Mouse (Mus musculus) heart, postnatal 0 days (tissue): Measurements from ENCODE around the gene Olfr1441. TPM values are rescaled to one million over a fixed set of nuclear protein-coding genes. Genes with fewer than 3 reads are reported as not detected.

Experiments used
- ATAC-seq: fragments of 200-750 bp; cut with Nextera tagmentation; 2 replicates; pipeline ENCODE4 v1.8.0; 2017; ENCODE audit warnings: low read depth, moderate number of reproducible peaks, moderate library complexity; ENCODE audit not compliant: insufficient read depth
- DNase-seq: peaks from one replicate; pipeline ENCODE4 v3.0.0-alpha.2; 2016; ENCODE audit warnings: low spot score
- H3K27ac ChIP-seq: fragments of 300-500 bp; sonication (generic); 2 replicates; pipeline ENCODE4 v1.5.1; 2014; ENCODE audit warnings: low read depth, mild to moderate bottlenecking
- H3K27me3 ChIP-seq: fragments of 300-500 bp; sonication (generic); 2 replicates; pipeline ENCODE4 v1.6.1; 2014; ENCODE audit warnings: low read length, mixed read lengths; ENCODE audit not compliant: control insufficient read depth, insufficient read depth
- H3K36me3 ChIP-seq: fragments of 300-500 bp; sonication (generic); replicated peaks from 2 replicates; pipeline ENCODE4 v1.6.1; 2014; ENCODE audit warnings: low read length, mixed read lengths; ENCODE audit not compliant: control insufficient read depth, insufficient read depth
- H3K4me1 ChIP-seq: fragments of 300-500 bp; sonication (generic); 2 replicates; pipeline ENCODE4 v1.6.1; 2014; ENCODE audit warnings: antibody characterized with exemption; ENCODE audit not compliant: control insufficient read depth, insufficient read depth
- H3K4me2 ChIP-seq: fragments of 300-500 bp; sonication (generic); 2 replicates; pipeline ENCODE4 v1.6.1; 2014; ENCODE audit warnings: low read depth, mild to moderate bottlenecking, low read length, moderate library complexity
- H3K4me3 ChIP-seq: fragments of 300-500 bp; sonication (generic); 2 replicates; pipeline ENCODE4 v1.5.1; 2014; ENCODE audit warnings: low read depth, low read length
- H3K9ac ChIP-seq: fragments of 300-500 bp; sonication (generic); replicated peaks from 2 replicates; pipeline ENCODE4 v1.6.1; 2014; ENCODE audit warnings: low read depth, low read length, mixed read lengths
- H3K9me3 ChIP-seq: fragments of 300-500 bp; sonication (generic); replicated peaks from 2 replicates; pipeline ENCODE4 v1.6.1; 2016; ENCODE audit warnings: low read length; ENCODE audit not compliant: control insufficient read depth
- CTCF ChIP-seq: IDR thresholded peaks from 2 replicates; pipeline ENCODE4 v1.5.1; 2016; ENCODE audit warnings: antibody characterized with exemption, control low read depth, low read depth
- EP300 ChIP-seq: IDR thresholded peaks from 2 replicates; pipeline ENCODE4 v1.6.1; 2016; ENCODE audit warnings: antibody characterized with exemption, low read depth
- WGBS: fragments of 180-500 bp; shearing (Covaris S2); extraction: QIAGEN DNeasy Blood & Tissue Kit; methylation state at CpG from one replicate; pipeline ENCODE4 v1.1.7; 2014; 5-methylcytosine and 5-hydroxymethylcytosine counted together
- polyA plus RNA-seq: library from polyadenylated mRNA; unstranded; fragments of >200 nt; fragmentation: Nextera tagmentation; extraction: Ambion mirVana; gene quantifications from 2 replicates; pipeline ENCODE4 v1.2.1, GENCODE M21; 2015
- total RNA-seq: library from RNA; depleted of rRNA; stranded (reverse); fragments of >200 nt; gene quantifications from 2 replicates; pipeline ENCODE4 v1.2.3, GENCODE M21; 2014; ENCODE audit warnings: low replicate concordance; rRNA removed

Olfr1441 gene
- total RNA-seq (not detected in 2 replicates), polyA plus RNA-seq (not detected in 2 replicates)

GRCm38 (mm10) chr19:12417361-12417760 lies at the start of gene Olfr1441:
TSS of gene Olfr1441 (plus strand) at chr19:12417433.
- H3K4me3 ChIP-seq = no peak within 1 kb of the TSS
- no peaks in the 10 kb centered on the region for H3K36me3 ChIP-seq
- no peaks in the 10 kb centered on the region for H3K4me1 ChIP-seq
- H3K27ac ChIP-seq = no peak within 1 kb of the TSS
- no peaks in the 10 kb centered on the region for H3K27me3 ChIP-seq
- TF ChIP-seq CTCF (no peak), EP300 (no peak)
- H3K9ac ChIP-seq = no peak within 1 kb of the TSS
- DNase-seq = no peak
- H3K4me2 ChIP-seq = no peak within 1 kb of the TSS
- no peak for ATAC-seq
- H3K9me3 ChIP-seq = no peaks in the 10 kb centered on the region

GRCm38 (mm10) chr19:12373004-12373403 lies 44.2 kb upstream of the Olfr1441 start:
- Histone ChIP-seq H3K27me3 (no peaks in the 10 kb centered on the region), H3K36me3 (no peaks in the 10 kb centered on the region), H3K4me3 (no peak overlapping the region), H3K4me1 (no peaks in the 10 kb centered on the region), H3K4me2 (no peak overlapping the region), H3K9ac (no peak overlapping the region), H3K27ac (no peak overlapping the region), H3K9me3 (no peaks in the 10 kb centered on the region)
- no peak for TF ChIP-seq CTCF
- TF ChIP-seq EP300 = no peak
- DNase-seq = no peak
- ATAC-seq = no peak
- WGBS = 59% methylated on average over 3 of the region's 3 CpGs

DNA sequence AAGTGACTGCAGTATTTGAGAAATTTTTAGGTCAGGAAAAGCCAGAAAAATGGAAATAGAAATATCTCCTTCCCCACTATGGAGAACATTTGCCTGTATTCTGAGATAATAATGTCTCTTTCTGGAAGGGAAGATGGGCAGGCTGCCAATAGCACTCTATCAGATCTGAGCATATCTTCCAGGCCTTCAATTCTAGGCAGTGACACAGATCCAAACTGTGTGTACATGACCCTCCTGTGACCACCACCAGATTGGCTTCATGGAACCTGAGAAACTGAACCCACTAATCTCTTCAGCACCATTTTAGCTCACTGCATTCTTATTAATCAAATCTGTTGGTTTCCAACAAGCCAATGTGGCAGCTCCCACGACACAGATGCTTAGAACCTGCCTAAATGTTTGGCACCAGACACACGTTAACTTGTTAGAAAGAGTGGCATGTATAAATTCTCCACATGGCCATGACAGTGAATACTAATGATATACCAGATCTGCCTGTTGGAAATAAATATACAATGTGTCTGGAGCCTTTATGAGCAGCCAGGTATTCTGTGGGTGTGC lies 42.7 kb upstream of the Olfr1441 start:
- no peak overlapping the region for H3K4me3 ChIP-seq
- 56% methylated on average over 2 of the region's 2 CpGs for WGBS
- H3K4me2 ChIP-seq = no peak overlapping the region
- no peak overlapping the region for H3K9ac ChIP-seq
- no peaks in the 10 kb centered on the region for H3K4me1 ChIP-seq
- H3K27me3 ChIP-seq = no peaks in the 10 kb centered on the region
- no peak for ATAC-seq
- no peaks in the 10 kb centered on the region for H3K36me3 ChIP-seq
- TF ChIP-seq EP300 (no peak), CTCF (no peak)
- DNase-seq = no peak
- no peaks in the 10 kb centered on the region for H3K9me3 ChIP-seq
- no peak overlapping the region for H3K27ac ChIP-seq

- H3K4me2 ChIP-seq = no peak within 1 kb of the TSS
- ATAC-seq (no peak), DNase-seq (no peak)
- H3K36me3 ChIP-seq = no peaks in the 10 kb centered on the region
- H3K27me3 ChIP-seq = no peaks in the 10 kb centered on the region
- H3K9me3 ChIP-seq = no peaks in the 10 kb centered on the region
- H3K27ac ChIP-seq = no peak within 1 kb of the TSS
- no peak within 1 kb of the TSS for H3K9ac ChIP-seq
- 60% methylated on average over 2 of the region's 2 CpGs for WGBS
- no peak within 1 kb of the TSS for H3K4me3 ChIP-seq
- no peak for TF ChIP-seq CTCF
- TF ChIP-seq EP300 = no peak
- no peaks in the 10 kb centered on the region for H3K4me1 ChIP-seq
Observed at GRCm38 (mm10) chr19:12386979-12387378, 30.3 kb upstream of the Olfr1441 start, which contains the start of gene Olfr1440. TSS of gene Olfr1440 (plus strand) at chr19:12387279.

- Histone ChIP-seq H3K27ac (no peak overlapping the region), H3K4me3 (no peak overlapping the region), H3K4me1 (no peaks in the 10 kb centered on the region), H3K4me2 (no peak overlapping the region), H3K9me3 (no peaks in the 10 kb centered on the region), H3K36me3 (no peaks in the 10 kb centered on the region), H3K27me3 (no peaks in the 10 kb centered on the region), H3K9ac (no peak overlapping the region)
- no peak for DNase-seq
- ATAC-seq = no peak
- TF ChIP-seq CTCF (no peak), EP300 (no peak)
Observed at GRCm38 (mm10) chr19:12413737-12414136, 3.5 kb upstream of the Olfr1441 start.

- Histone ChIP-seq H3K27me3 (no peaks in the 10 kb centered on the region), H3K4me1 (no peaks in the 10 kb centered on the region), H3K4me2 (no peak overlapping the region), H3K9ac (no peak overlapping the region), H3K9me3 (no peaks in the 10 kb centered on the region), H3K27ac (no peak overlapping the region), H3K4me3 (no peak overlapping the region), H3K36me3 (no peaks in the 10 kb centered on the region)
- 76% methylated on average over 3 of the region's 3 CpGs for WGBS
- no peak for DNase-seq
- TF ChIP-seq CTCF (no peak), EP300 (no peak)
- no peak for ATAC-seq
Observed at GRCm38 (mm10) chr19:12418312-12418711, 1.1 kb downstream of the Olfr1441 start.
